Mouse (Mus musculus) CD4-positive helper T cell, adult 2 months (primary cell): ENCODE results near the gene Osbp.
"Not testable (repeated sequence)": the region's sequence is repeated elsewhere in the genome, so short reads cannot be mapped to it uniquely, and the experiment has no call there.

Source experiments
- DNase-seq: peaks from one replicate; pipeline ENCODE4 v3.0.0-alpha.2; 2012; ENCODE audit warnings: low read depth, missing footprints, low spot score

The Osbp gene

DNA sequence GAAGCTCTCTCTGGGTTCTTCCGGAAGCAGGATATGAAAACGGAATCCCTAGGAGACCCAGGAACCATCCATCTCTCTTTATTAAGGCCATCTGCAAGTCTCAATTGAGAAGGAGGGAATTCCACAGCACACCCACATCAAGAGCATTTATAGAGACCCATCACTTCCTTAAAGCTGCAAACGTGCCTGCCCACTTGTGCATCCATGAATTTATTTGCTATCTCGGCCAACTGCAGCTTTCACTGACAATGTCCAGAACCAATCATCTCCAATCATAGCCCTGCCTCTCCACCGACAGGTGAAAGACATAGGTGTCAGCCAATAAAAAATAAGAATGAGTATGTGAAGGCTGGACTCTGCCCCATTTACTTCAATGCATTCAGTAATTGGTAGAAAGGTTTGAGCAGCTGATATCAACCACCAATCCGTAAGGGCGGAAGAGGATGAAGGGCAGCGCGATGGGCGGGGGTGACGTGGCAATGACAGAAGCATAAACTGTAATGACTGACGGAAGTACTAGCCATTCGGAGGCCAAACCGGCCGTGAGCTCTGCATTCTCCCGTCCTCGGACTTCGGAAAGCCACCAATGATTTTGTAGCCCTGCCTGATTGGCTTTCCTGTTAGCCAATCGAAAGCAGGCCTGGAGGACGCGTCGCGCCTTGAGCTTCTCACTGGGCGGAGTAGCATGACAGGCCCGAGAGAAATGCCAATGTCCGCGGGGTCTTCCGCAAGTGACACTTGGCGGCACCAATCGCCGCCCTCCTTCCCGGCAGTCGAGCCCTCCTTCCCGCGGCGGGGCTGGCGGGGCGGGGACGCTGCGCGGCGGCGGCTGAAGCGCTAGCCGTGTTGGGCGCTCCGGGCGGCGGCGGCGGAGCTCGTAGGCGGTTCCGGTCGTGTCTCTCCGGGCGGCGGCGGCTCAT lies at the start of gene Osbp:
Gene Osbp (plus strand): TSS at position 919 of the 920 bp plus-strand sequence.
- peak; percentile 100 for DNase-seq

DNA sequence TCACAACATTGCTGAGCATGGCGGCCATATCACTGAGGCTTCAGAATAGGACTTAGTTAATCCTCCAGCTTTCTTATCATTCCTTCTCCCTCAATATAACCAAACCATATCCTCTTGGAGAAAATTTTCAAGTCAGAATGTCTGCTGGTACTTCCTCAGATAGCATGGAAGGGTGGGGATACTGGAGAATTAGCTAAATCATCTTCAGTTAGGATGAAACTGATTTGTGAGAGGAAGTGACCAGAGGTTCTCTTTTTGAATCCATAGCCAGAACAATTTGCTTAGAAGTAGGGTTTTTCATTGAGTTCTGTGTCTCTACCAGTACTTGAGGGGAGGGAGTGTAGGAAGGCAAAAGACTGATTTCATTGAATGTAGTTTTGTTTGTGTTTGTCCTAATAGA lies 43.7 kb upstream of the Osbp start:
- no peak for DNase-seq

DNA sequence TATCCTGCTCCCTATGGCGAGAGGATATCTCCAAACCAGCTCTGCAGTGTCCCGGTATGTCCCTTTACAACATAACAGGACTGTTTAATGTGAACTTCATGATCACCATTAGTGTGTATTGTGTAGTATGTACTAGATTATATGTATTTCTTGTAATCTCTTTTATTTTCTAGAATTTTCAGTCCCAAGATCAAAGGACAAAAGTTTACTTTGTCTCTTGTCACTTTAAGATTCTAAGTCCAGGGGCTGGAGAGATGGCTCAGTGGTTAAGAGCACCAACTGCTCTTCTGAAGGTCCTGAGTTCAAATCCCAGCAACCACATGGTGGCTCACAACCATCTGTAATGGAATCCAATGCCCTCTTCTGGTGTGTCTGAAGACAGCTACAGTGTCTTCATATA lies 43.2 kb upstream of the Osbp start:
- DNase-seq = not testable (repeated sequence)

DNA sequence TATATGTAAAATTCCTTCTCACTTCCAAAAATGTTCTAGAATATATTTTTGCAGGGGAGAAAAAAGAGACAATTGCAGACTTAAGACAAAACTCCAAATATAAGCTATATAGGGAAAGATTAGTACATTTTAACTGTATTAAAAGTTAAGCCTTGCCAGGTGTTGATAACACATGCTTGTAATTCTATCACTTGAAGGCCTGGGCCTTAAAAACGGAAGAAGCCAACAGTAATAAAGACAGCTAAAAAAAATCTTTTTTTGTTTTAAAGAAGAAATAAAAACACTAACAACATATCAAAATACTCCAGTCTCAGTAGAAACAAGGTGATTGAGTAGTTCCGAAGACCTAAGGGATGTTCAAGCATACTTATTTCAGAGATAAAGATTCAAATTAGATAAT lies 39.4 kb upstream of the Osbp start:
- no peak for DNase-seq

DNA sequence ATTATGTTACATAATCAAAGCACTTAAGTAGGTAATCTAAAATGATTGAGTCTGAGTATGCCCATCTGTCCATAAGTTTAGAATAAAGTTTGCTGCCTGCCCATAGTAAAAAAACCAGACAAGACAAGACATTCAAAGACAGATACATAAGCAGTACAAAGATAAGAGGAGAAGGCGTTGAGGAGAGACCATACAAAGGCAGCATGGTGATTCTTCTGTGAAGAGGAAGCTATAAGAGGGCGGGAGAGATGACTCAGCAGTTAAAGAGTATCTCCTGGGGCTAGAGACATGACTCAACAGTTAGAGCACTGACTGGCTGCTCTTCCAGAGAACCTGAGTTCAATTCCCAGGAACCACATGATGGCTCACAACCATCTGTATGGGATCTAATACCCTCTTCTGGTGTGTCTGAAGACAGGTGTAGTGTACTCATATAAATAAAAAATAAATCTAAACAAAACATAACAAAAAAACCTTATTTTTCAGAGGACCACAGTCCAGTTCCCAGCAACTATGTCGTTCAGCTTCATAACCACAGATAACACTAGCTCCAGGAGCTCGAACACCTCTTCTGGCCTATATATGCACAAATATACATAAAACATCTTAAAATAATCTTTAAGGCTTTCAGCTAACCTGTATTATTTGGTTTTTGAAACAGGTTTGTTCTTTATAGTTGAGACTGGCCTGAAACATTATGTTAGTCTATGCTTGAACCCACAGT lies 37.6 kb upstream of the Osbp start:
- no peak for DNase-seq

DNA sequence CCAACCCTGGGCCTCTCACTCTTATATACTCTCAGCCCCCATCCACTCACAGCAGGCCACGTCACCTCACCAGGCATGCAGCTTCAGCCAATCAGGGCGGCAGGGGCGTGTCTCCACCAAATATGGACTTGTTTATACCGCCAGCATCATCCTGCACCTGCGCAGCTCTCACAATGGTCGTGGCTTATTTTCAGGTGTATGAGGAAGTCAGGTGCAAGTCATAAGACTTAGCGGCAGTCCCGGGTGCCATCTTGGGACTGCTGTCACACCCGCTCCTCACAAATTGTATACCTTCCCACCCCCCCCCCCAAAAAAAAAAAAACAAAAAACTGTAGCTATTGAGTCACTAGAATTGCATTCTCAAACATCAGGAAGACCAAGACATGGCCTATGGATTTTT lies 19.3 kb upstream of the Osbp start:
- not testable (repeated sequence) for DNase-seq

DNA sequence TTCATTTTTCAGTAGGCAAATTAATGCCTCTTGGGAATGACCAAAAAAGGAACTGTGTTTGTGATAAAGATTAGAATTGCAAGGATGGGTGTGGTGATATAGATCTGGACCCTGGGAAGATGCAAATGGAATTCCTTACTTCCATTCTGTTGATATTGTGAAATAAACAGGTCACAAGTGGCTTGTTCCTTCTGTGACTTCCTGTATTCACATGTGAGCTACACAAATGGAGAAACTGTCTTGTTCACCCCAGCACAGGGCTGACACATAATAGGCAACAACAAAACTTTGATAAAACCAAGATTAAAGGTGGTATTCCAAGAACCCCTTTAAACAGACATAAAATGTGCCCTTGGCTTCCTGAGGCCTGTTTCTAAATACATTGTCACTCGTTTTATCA lies 15.9 kb upstream of the Osbp start:
- DNase-seq = no peak

DNA sequence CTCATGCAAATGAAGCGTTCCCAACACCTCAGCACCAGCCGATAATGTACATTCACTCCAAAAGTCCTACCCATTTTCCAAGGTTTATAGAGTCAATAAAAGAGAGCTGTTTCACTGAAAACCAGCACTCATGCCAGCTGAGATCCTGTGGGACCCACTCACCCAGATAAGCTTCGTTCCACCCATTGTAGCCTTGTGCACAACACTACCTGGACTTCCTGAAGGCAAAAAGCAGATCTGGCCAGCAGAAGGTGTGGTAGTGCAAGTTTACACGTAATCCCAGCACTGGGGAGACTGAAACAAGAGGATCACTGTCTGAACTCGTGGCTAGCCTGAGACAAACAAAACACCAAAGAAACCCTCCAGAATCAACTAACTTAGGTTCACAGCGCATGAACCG lies 15.0 kb upstream of the Osbp start:
- no peak for DNase-seq

DNA sequence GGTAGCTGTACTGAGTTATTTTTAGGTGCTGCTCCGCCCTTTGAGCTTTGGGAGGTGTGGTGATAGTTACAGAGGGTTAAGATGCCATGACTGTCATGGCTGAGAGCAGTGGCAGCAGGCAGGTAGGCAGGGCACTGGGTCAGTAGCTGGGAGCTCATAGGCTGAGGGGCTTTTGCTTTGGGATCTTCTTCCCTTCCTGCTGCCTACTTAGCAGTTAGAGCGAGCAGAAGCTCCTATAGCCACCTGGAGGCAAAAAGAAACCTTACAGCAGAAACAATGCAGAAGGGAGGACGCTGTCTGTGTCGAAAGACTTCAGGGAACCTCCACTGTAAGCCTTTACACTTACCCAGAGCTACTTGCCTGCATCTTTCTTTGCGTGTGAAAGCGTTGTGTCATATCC lies 11.5 kb upstream of the Osbp start:
- no peak for DNase-seq

DNA sequence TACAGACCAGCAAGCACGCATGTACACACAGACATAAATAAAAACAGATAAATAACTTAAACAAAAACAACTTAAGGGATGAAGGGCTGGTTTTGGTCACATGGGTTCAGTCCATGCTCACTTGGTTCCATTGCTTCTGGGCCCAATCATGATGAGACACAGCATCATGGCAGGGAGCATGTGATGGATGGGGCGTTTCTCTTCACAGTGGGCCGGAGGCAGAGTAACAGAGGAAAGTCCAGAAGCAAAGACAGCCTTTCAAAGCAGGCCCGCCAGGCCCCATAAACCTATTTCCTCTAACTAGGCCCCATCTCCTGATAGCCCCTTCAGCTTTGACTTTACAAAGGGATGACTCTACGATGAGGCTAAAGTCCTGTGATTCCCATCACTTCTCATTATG lies 9.1 kb upstream of the Osbp start:
- no peak for DNase-seq

DNA sequence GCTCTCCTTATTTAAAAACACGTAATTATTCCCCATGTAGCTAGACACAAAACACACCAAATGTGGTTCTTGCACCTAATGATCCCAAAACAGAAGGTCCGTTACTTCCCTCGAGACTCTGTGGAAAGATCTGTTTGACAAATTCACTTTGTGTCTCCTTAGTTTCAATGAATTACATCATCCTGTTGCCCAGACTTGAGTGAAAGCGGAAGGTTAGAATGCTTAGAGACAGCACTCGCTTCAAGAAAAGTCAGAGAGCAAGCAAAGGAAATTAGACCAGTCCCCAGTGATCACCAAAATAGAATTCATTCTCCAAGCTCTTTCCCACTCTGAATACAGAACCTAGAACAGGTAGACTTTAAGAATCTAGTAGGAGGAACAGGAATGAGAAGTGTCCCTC lies 8.3 kb upstream of the Osbp start:
- no peak for DNase-seq

DNA sequence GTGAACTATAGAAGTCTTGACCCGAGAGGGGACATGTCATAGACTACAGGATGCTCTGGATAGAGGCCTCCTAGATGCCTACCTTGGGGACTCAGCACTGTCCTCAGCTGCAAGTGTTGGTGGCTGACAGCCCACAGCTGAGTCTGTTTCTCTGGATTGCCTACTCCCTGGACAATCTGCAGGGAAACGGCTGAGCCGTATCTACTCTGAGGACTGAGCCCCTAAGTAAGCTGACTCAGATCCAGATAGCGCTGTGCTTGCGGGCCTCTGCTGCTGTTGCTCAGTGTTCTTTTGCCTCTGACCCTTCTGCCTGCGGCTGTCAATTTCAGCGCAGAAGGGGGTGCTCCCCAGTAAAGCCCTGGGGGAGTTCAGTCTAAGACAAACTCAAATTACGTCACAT lies 7.9 kb upstream of the Osbp start:
- no peak for DNase-seq

DNA sequence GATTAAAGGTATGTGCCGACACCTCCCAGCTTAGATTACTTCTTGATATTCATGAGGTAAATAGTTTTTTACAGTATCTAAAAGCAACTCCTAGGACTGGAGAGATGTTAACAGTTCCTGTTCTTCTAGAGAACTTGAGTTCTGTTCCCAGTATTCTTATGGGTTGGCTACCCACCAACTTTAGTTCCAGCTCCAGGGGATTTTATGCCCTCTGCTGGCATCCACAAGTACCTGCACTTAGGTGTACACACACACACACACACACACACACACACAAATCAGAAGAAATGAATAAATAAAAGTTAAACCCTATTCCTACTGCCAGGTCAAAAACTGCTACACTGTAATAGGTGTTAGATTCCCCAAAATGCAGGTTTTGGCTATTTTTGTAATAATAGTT lies 1.5 kb upstream of the Osbp start:
- DNase-seq = peak; percentile 19

DNA sequence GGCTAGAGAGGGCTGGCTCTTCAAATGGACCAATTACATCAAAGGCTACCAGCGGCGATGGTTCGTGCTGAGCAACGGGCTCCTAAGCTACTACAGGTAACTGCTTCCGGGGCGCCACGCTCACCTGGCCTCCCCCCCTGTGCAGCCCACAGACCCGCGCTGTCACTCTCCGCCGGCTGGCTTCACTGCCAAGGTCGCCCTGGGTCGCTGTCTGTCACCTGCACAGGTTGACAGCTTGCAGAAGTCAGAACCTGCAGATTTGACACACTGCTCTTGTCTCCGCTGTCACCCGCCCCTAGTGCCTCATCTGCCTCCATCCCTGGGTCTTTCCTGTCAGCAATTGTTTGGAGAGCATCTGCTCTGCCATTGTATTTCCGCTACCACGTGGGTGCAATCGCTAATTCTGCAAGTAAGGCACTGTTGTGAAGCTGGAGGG lies 478 bp downstream of the Osbp start:
- peak; percentile 72 for DNase-seq

DNA sequence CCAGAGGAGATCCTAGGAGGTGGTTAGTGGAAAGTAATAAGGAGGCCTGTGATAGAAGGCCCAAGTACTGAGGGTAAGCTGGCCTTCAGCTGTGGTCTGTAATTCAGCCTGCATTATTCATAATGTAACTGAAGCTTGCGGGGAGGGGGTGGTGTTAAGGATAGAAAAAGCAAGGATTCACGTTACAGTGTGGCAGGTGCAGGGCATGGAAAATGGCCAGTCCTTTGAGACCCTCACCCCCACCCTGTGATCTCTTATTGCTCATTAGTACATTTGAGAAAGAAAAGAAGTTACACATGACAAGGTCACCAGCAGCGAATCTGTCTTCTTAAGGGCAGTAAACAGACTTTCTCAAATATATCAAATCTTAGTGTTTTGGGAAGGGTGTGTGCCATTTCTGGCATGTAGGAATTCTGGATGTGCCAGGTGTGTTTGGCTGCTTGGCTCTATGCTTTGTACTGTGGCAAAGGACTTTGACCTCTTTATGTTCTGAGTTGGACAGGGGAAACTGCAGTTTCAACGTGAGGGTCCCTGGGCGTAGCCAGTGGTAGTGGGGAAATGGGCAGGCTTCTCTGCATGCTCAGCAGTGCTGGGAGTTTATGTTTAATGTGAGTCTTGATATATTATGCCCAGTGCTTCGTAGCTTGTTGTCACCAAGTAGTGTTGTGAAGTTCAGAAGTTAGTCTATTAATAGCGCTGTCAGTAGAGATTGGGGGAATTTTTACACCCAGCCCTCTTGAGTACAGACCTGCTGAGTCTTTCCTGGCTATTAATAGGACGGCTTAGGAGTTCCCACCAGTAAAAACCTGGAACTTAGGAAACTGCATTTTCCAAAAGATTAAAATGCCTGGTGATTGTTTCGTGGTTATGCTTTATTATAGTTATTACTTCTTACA lies 3.7 kb downstream of the Osbp start:
- no peak for DNase-seq

DNA sequence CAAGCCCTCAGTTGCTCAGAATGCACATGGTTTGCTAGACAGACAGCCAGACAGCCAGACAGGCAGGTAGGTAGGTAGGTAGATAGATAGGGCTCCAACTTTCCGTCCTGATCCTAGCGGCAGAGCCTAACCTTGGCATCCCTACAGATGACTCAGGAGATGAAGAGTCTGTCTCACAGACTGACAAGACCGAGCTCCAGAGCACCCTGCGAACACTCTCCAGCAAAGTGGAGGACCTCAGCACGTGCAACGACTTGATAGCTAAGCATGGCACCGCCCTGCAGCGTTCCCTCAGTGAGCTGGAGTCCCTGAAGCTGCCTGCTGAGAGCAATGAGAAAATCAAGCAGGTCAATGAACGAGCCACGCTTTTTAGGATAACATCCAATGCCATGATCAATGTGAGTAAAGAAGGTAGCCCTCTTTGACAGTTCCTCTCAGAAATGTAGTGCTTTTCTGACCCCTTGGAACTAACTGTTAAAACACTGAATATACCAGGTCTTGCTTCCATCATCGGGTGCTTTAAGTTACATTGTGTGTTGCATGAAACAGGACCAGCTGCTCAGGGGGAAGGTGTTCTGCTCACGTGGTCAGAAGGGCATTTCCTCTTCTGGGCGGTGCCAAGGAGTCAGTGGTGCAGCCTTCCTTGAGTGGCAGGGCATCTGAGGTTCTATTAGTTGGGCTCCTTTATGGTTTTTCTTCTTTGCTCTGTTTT lies 7.9 kb downstream of the Osbp start:
- DNase-seq = no peak

DNA sequence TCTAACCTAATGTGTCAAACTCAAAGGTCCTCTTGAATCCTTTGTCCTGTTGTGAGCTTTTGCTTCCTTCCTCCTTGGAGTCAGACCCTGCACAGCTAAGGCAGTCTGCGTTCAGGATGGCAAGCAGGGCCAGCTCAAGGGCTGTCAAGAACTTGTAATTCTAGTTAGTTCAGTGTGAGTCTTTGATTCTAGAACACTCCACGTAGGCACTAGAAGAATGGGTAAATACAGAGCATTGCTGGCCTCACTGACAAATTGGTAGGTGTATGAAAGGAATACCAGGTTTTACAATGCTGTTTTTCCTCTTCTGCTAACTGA lies 8.4 kb downstream of the Osbp start:
- no peak for DNase-seq

DNA sequence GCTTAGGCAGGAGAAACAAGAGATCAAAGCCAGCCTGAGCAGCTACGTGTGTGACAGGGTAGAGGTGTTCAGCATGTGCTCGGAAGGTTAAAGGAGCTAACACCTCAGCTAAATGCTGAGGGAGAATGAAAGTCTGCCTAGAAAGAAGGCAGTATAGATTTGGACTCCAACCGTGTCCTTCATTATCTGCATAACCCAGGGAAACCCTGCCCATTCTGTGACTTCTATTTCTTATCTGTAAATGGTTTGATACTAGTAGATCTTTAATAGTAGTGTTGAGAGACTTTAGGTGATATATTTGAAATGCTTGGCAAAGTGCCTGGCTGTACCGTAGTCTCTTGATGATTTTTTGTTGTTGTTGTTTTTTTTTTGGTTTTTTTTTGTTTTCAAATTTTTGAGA lies 9.9 kb downstream of the Osbp start:
- no peak for DNase-seq

DNA sequence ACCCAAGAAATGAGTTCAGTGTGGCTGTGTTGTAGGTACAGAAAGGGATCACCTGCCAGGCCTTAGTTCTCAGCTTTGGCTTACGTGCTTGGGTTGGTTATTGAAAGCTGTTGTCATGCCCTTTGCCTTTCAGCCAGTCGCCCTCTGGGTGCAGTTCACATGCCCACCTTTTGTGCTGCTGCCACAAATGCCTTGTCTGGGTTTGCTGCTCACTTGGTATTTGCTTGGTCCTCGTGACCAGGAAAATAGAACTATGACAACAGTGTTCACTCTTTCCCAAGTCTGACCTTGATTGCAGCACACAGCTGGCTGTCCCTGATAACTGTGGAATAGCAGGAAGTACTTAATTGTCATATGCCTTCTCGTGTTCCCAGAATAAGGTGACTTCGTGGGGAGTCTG lies 11.6 kb downstream of the Osbp start:
- no peak for DNase-seq

DNA sequence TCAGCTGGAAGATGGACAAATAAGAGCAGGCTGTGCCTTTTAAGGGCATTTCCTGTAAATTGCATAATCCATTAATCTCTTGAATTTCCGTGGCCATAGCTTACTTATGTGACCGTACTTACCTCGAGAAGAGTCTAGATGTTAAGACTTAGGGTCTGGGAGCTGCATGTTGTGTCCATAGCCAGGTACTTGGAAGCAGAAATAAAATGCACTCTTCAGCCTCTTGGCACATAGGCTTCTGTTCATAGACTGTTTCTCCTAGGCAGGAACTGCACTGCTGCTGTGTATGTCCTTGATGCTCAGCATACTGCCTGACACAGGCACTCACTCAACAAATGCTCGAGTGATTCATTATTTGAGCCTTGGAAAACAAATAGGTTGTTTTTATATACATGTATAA lies 14.7 kb downstream of the Osbp start:
- DNase-seq = no peak

DNA sequence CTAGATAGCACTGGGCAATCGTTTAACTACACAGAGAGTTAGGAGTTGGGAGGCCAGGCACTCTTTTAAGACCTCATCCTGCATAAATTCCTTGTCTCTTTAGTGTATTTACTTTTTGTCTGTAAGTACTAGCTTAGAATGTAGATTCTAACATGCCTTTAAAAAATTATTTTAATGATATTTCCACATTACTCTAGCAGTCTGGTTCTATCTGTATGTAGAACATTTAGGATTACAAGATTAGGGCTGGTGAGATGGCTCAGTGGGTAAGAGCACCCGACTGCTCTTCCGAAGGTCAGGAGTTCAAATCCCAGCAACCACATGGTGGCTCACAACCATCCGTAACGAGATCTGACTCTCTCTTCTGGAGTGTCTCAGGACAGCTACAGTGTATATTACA lies 18.9 kb downstream of the Osbp start:
- not testable (repeated sequence) for DNase-seq
